30 mouse cellular contexts compared by ENCODE assay signal in genomic region chr5:22017896-22018295, GRCm38 (mm10).
DNase-seq lines count a peak whose midpoint lies in the region; ATAC-seq and TF ChIP-seq lines count a peak whose summit lies in the region.
"Had no signal": no experiment of that assay in that cellular context is flagged by ENCODE, and none has a peak within 500 bp of the region (broad histone marks: within the 10 kb centered on the region; RNA-seq: fewer than 3 reads in every experiment).

No protein-coding gene starts in this region.

- no peak for ATAC-seq in hindbrain, postnatal 0 days
- ATAC-seq in cerebellum, adult (ENCODE audit: insufficient number of reproducible peaks, low FRiP score, low TSS enrichment), result peak; percentile 88; the same call in 1 of the 2 replicates
- ATAC-seq in CD4-positive, CD25-positive, alpha-beta regulatory T cell, adult 4 months, result no peak
- ATAC-seq: forebrain, embryonic 16.5 days; intestine, embryonic 16.5 days; liver, embryonic 12.5 days; liver, postnatal 0 days had no signal

- H3K9me3 ChIP-seq in hindbrain, postnatal 0 days (ENCODE audit: low read length), result no peaks in the 10 kb centered on the region
- H3K9me3 ChIP-seq in hindbrain, embryonic 10.5 days, result no peaks in the 10 kb centered on the region
- H3K9me3 ChIP-seq: embryonic facial prominence, embryonic 12.5 days; heart, embryonic 13.5 days; hindbrain, embryonic 12.5 days; liver, embryonic 12.5 days; megakaryocyte, embryonic 14.5 days; midbrain, embryonic 12.5 days; stomach, embryonic 15.5 days had no signal

- no peaks in the 10 kb centered on the region for H3K36me3 ChIP-seq in hindbrain, postnatal 0 days (ENCODE audit: insufficient read depth, low read length)
- no peaks in the 10 kb centered on the region for H3K36me3 ChIP-seq in hindbrain, embryonic 10.5 days
- H3K36me3 ChIP-seq: embryonic facial prominence, embryonic 12.5 days; heart, embryonic 13.5 days; hindbrain, embryonic 12.5 days; midbrain, embryonic 12.5 days; stomach, embryonic 15.5 days had no signal

- DNase-seq in hindbrain, postnatal 0 days (ENCODE audit: low spot score), result peak; percentile 15
- no peak for DNase-seq in hindbrain, embryonic 10.5 days (ENCODE audit: low spot score)
- peak; percentile 68 for DNase-seq in cerebellum, adult 8-10 months
- peak; percentile 72 to 80 for DNase-seq in cerebellum, postnatal 25 days
- DNase-seq in kidney, adult 8-10 months, result no peak
- DNase-seq in heart, postnatal 4 days, result no peak
- DNase-seq: adrenal gland, postnatal 36 days; embryo, embryonic 11 days; gastrocnemius, adult 2 months; gastrocnemius, postnatal 36 days; heart, adult 2 months; heart, postnatal 10 days; kidney, adult 9 months; kidney, postnatal 36 days; liver, postnatal 0 days; lung, postnatal 4 days; right cerebral cortex, postnatal 14 days had no signal

- H3K4me2 ChIP-seq in hindbrain, postnatal 0 days (ENCODE audit: low read depth, low read length), result no peak overlapping the region
- H3K4me2 ChIP-seq: embryonic facial prominence, embryonic 12.5 days; heart, embryonic 13.5 days; hindbrain, embryonic 12.5 days; liver, embryonic 12.5 days; midbrain, embryonic 12.5 days; stomach, embryonic 15.5 days had no signal

- no peak for TF ChIP-seq CTCF in hindbrain, postnatal 0 days (IDR thresholded peaks at IDR 0.05; ENCODE audit: low read depth)

- H3K27me3 ChIP-seq in hindbrain, postnatal 0 days (ENCODE audit: insufficient read depth, low read length), result no peaks in the 10 kb centered on the region
- H3K27me3 ChIP-seq in hindbrain, embryonic 10.5 days (ENCODE audit: insufficient read depth, poor library complexity, severe bottlenecking), result no peaks in the 10 kb centered on the region
- H3K27me3 ChIP-seq: embryonic facial prominence, embryonic 12.5 days; heart, embryonic 13.5 days; hindbrain, embryonic 12.5 days; liver, embryonic 12.5 days; megakaryocyte, embryonic 14.5 days; midbrain, embryonic 12.5 days; stomach, embryonic 15.5 days had no signal

- 71% methylated on average over 3 of the region's 3 CpGs for WGBS in hindbrain, postnatal 0 days
- WGBS in hindbrain, embryonic 10.5 days, result 87% methylated on average over 3 of the region's 3 CpGs

- H3K27ac ChIP-seq in hindbrain, postnatal 0 days, result no peak overlapping the region
- H3K27ac ChIP-seq in hindbrain, embryonic 10.5 days, result no peak overlapping the region
- H3K27ac ChIP-seq: embryonic facial prominence, embryonic 12.5 days; gastrocnemius, adult 2 months; heart, adult 2 months; heart, embryonic 13.5 days; hindbrain, embryonic 12.5 days; layer of hippocampus, adult 2 months; left cerebral cortex, adult 2 months; liver, embryonic 12.5 days; midbrain, embryonic 12.5 days; stomach, embryonic 15.5 days had no signal

- no peaks in the 10 kb centered on the region for H3K4me1 ChIP-seq in hindbrain, postnatal 0 days (ENCODE audit: insufficient read depth, low read length)
- no peaks in the 10 kb centered on the region for H3K4me1 ChIP-seq in hindbrain, embryonic 10.5 days (replicated peaks)
- H3K4me1 ChIP-seq: embryonic facial prominence, embryonic 12.5 days; hindbrain, embryonic 12.5 days; liver, embryonic 12.5 days; megakaryocyte, embryonic 14.5 days; midbrain, embryonic 12.5 days; stomach, embryonic 15.5 days had no signal

- no peak overlapping the region for H3K4me3 ChIP-seq in hindbrain, postnatal 0 days (ENCODE audit: low read length)
- H3K4me3 ChIP-seq in hindbrain, embryonic 10.5 days, result no peak overlapping the region
- H3K4me3 ChIP-seq: embryonic facial prominence, embryonic 12.5 days; gastrocnemius, adult 2 months; heart, adult 2 months; heart, embryonic 13.5 days; hindbrain, embryonic 12.5 days; layer of hippocampus, adult 2 months; left cerebral cortex, adult 2 months; liver, embryonic 12.5 days; megakaryocyte, embryonic 14.5 days; midbrain, embryonic 12.5 days; stomach, embryonic 15.5 days had no signal

- no peak overlapping the region for H3K9ac ChIP-seq in hindbrain, postnatal 0 days (replicated peaks; ENCODE audit: low read length)
- H3K9ac ChIP-seq: embryonic facial prominence, embryonic 12.5 days; heart, embryonic 13.5 days; hindbrain, embryonic 12.5 days; liver, embryonic 12.5 days; liver, postnatal 0 days; midbrain, embryonic 12.5 days; stomach, embryonic 15.5 days had no signal

Comparison
In these comparisons a context has a peak if more than half of its experiments do, and no peak if none do; other contexts are left out.
1. DNase-seq: peak in hindbrain, postnatal 0 days (single experiment), cerebellum, adult 8-10 months (single experiment) and cerebellum, postnatal 25 days (2 of 2); none in hindbrain, embryonic 10.5 days (single experiment), kidney, adult 8-10 months (0 of 2) and heart, postnatal 4 days (single experiment).